Mouse (Mus musculus): ENCODE data around the gene Prss56.
A peak's percentile ranks its signal among the peaks of the same experiment; 100 is the strongest.

Prss56 gene

GRCm38 (mm10) chr1:87185526-87185925, 2.4 kb downstream of the Prss56 start:
- no peak for DNase-seq (ENCODE audit: low spot score in 2 of 2)

GRCm38 (mm10) chr1:87186261-87187036, 3.3 kb downstream of the Prss56 start:
- DNase-seq (ENCODE audit: low spot score in 2 of 2) = no peak

- DNase-seq (ENCODE audit: low spot score in 2 of 2) = peak; percentile 45 to 76
Measured at GRCm38 (mm10) chr1:87187037-87187355, 3.9 kb downstream of the Prss56 start.

- DNase-seq (ENCODE audit: low spot score in 2 of 2) = no peak
Measured at GRCm38 (mm10) chr1:87190429-87190828, 7.3 kb downstream of the Prss56 start, which contains the start of gene Chrnd. Gene Chrnd, plus strand, starts transcription at chr1:87190607.

- DNase-seq (ENCODE audit: low spot score in 2 of 2) = peak in 1 of 2 experiments; percentile 59
Measured at GRCm38 (mm10) chr1:87197296-87197695, 14.2 kb downstream of the Prss56 start.

- DNase-seq (ENCODE audit: low spot score in 2 of 2) = peak in 1 of 2 experiments; percentile 58
Measured at GRCm38 (mm10) chr1:87198119-87199065, 15.3 kb downstream of the Prss56 start.

- DNase-seq (ENCODE audit: low spot score in 2 of 2) = no peak
Measured at GRCm38 (mm10) chr1:87200811-87201210, 17.7 kb downstream of the Prss56 start.

GRCm38 (mm10) chr1:87201848-87202247, 18.7 kb downstream of the Prss56 start:
- DNase-seq (ENCODE audit: low spot score in 2 of 2) = peak in 1 of 2 experiments; percentile 56

GRCm38 (mm10) chr1:87203779-87204178, 20.7 kb downstream of the Prss56 start:
- no peak for DNase-seq (ENCODE audit: low spot score in 2 of 2)

- no peak for DNase-seq (ENCODE audit: low spot score in 2 of 2)
Measured at GRCm38 (mm10) chr1:87204465-87204864, 21.4 kb downstream of the Prss56 start, which contains the start of gene Chrng. Gene Chrng, plus strand, starts transcription at chr1:87204657.

- DNase-seq (ENCODE audit: low spot score in 2 of 2) = no peak
Measured at GRCm38 (mm10) chr1:87205038-87205437, 21.9 kb downstream of the Prss56 start.

- no peak for DNase-seq (ENCODE audit: low spot score in 2 of 2)
Measured at GRCm38 (mm10) chr1:87205502-87205901, 22.4 kb downstream of the Prss56 start.

- DNase-seq (ENCODE audit: low spot score in 2 of 2) = peak in 1 of 2 experiments; percentile 56
Measured at GRCm38 (mm10) chr1:87206339-87206738, 23.2 kb downstream of the Prss56 start.

- no peak for DNase-seq (ENCODE audit: low spot score in 2 of 2)
Measured at GRCm38 (mm10) chr1:87211431-87211830, 28.3 kb downstream of the Prss56 start.

GRCm38 (mm10) chr1:87213735-87214704, 30.9 kb downstream of the Prss56 start, which contains the start of gene Eif4e2:
Gene Eif4e2, plus strand, starts transcription at chr1:87213914.
- peak; percentile 91 to 96 for DNase-seq (ENCODE audit: low spot score in 2 of 2)

- DNase-seq (ENCODE audit: low spot score in 2 of 2) = no peak
Measured at GRCm38 (mm10) chr1:87214748-87215147, 31.6 kb downstream of the Prss56 start.

GRCm38 (mm10) chr1:87217938-87218337, 34.8 kb downstream of the Prss56 start:
- no peak for DNase-seq (ENCODE audit: low spot score in 2 of 2)

- no peak for DNase-seq (ENCODE audit: low spot score in 2 of 2)
Measured at GRCm38 (mm10) chr1:87225739-87226138, 42.6 kb downstream of the Prss56 start.

GRCm38 (mm10) chr1:87226409-87227159, 43.5 kb downstream of the Prss56 start:
- DNase-seq (ENCODE audit: low spot score in 2 of 2) = no peak

GRCm38 (mm10) chr1:87227160-87227550, 44.0 kb downstream of the Prss56 start:
- no peak for DNase-seq (ENCODE audit: low spot score in 2 of 2)
